Mouse (Mus musculus) adrenal gland, postnatal 36 days (tissue): ENCODE data around the gene Strc. TPM values are rescaled to one million over a fixed set of nuclear protein-coding genes. Genes with fewer than 3 reads are reported as not detected.
"Not testable (repeated sequence)": the region's sequence is repeated elsewhere in the genome, so short reads cannot be mapped to it uniquely, and the experiment has no call there.

ENCODE experiments used
- DNase-seq, 2 experiments: peaks; one replicate each; pipeline ENCODE4 v3.0.0; 2021; ENCODE audit warnings: mixed read lengths in 1 of 2
- long read RNA-seq, 2 experiments: library from polyadenylated mRNA; stranded (forward); transcript quantifications; one replicate each; pipeline ENCODE4 v2.0.0; 2021; ENCODE audit warnings: borderline sequencing depth in 2 of 2
- total RNA-seq, 2 experiments: library from RNA; stranded (reverse); gene quantifications; 2 replicates each; pipeline ENCODE4 v1.2.3; 2021

The Strc gene
- total RNA-seq = under 1 TPM; 0.10 to 0.76 TPM
- long read RNA-seq, experiment 1 = 0 reads
- long read RNA-seq, experiment 2 = 0 reads

GRCm38 (mm10) chr2:121386961-121387575 lies at the start of gene Strc:
Gene Strc, minus strand, starts transcription at chr2:121387168.
- DNase-seq = not testable (repeated sequence)

- no peak for DNase-seq
Measured at GRCm38 (mm10) chr2:121434854-121435253, 47.9 kb upstream of the Strc start.

- DNase-seq = no peak
Measured at GRCm38 (mm10) chr2:121425890-121426289, 38.9 kb upstream of the Strc start.

- no peak for DNase-seq
Measured at GRCm38 (mm10) chr2:121423166-121423565, 36.2 kb upstream of the Strc start.

- DNase-seq = no peak
Measured at GRCm38 (mm10) chr2:121418476-121418875, 31.5 kb upstream of the Strc start.

- DNase-seq = no peak
Measured at GRCm38 (mm10) chr2:121416356-121416755, 29.4 kb upstream of the Strc start.

GRCm38 (mm10) chr2:121415591-121415990 lies 28.6 kb upstream of the Strc start:
- no peak for DNase-seq

GRCm38 (mm10) chr2:121415103-121415502 lies 28.1 kb upstream of the Strc start:
- DNase-seq = no peak

- DNase-seq = peak; percentile 46 to 66
Measured at GRCm38 (mm10) chr2:121414139-121414685, 27.2 kb upstream of the Strc start.

GRCm38 (mm10) chr2:121413387-121414042 lies 26.5 kb upstream of the Strc start, which contains the start of the genes Pdia3 and Catsper2:
Gene Pdia3, plus strand, starts transcription at chr2:121413775.
Gene Catsper2, minus strand, starts transcription at chr2:121413792.
- DNase-seq = peak; percentile 98 to 99

- DNase-seq = peak; percentile 50 to 62
Measured at GRCm38 (mm10) chr2:121412843-121413386, 25.9 kb upstream of the Strc start.

GRCm38 (mm10) chr2:121408160-121408559 lies 21.2 kb upstream of the Strc start:
- DNase-seq = peak; percentile 50 to 51

GRCm38 (mm10) chr2:121403296-121403695 lies 16.3 kb upstream of the Strc start:
- DNase-seq = no peak

- DNase-seq = peak; percentile 85 to 89
Measured at GRCm38 (mm10) chr2:121396624-121397023, 9.7 kb upstream of the Strc start.

GRCm38 (mm10) chr2:121374766-121375165 lies 12.2 kb downstream of the Strc start:
- no peak for DNase-seq

GRCm38 (mm10) chr2:121372266-121372665 lies 14.7 kb downstream of the Strc start:
- DNase-seq = peak; percentile 36 to 53

- no peak for DNase-seq
Measured at GRCm38 (mm10) chr2:121370921-121371320, 16.0 kb downstream of the Strc start.

- DNase-seq = no peak
Measured at GRCm38 (mm10) chr2:121368831-121369230, 18.1 kb downstream of the Strc start.

GRCm38 (mm10) chr2:121363656-121364055 lies 23.3 kb downstream of the Strc start:
- DNase-seq = no peak

- DNase-seq = no peak
Measured at GRCm38 (mm10) chr2:121359461-121359860, 27.5 kb downstream of the Strc start.

- DNase-seq = peak; percentile 59 to 69
Measured at GRCm38 (mm10) chr2:121358381-121358780, 28.6 kb downstream of the Strc start.

GRCm38 (mm10) chr2:121357961-121358360 lies 29.0 kb downstream of the Strc start:
- DNase-seq = no peak

- DNase-seq = no peak
Measured at GRCm38 (mm10) chr2:121357494-121357893, 29.5 kb downstream of the Strc start, which contains the start of gene Ckmt1. Gene Ckmt1, plus strand, starts transcription at chr2:121357714.
